ENCODE assay signal across 16 mouse cellular contexts in genomic region chr9:72592016-72592415, GRCm38 (mm10).
"Had no signal": no experiment of that assay in that cellular context is flagged by ENCODE, and none has a peak within 500 bp of the region (broad histone marks: within the 10 kb centered on the region; RNA-seq: fewer than 3 reads in every experiment).

No protein-coding gene starts in this region.

- DNase-seq: kidney, adult 9 months; kidney, postnatal 36 days; liver; liver, embryonic 13.5 days; liver, postnatal 0 days; lung, postnatal 36 days; right cerebral cortex, postnatal 14 days; thymus, postnatal 4 days had no signal

- H3K4me2 ChIP-seq: limb, embryonic 12.5 days; liver, embryonic 13.5 days; lung, embryonic 15.5 days; midbrain, embryonic 11.5 days; midbrain, embryonic 15.5 days; neural tube, embryonic 12.5 days had no signal

- H3K4me3 ChIP-seq: limb, embryonic 12.5 days; liver, embryonic 13.5 days; lung, embryonic 15.5 days; megakaryocyte, embryonic 14.5 days; midbrain, embryonic 15.5 days; neural tube, embryonic 12.5 days had no signal

- H3K9ac ChIP-seq: limb, embryonic 12.5 days; liver, embryonic 13.5 days; liver, postnatal 0 days; lung, embryonic 15.5 days; midbrain, embryonic 15.5 days; neural tube, embryonic 12.5 days had no signal

- ATAC-seq: intestine, postnatal 0 days; liver, postnatal 0 days; midbrain, embryonic 15.5 days had no signal

- H3K4me1 ChIP-seq: limb, embryonic 12.5 days; liver, embryonic 13.5 days; lung, embryonic 15.5 days; megakaryocyte, embryonic 14.5 days; midbrain, embryonic 15.5 days; neural tube, embryonic 12.5 days had no signal

- H3K9me3 ChIP-seq: limb, embryonic 12.5 days; liver, embryonic 13.5 days; lung, embryonic 15.5 days; megakaryocyte, embryonic 14.5 days; midbrain, embryonic 15.5 days; neural tube, embryonic 12.5 days had no signal

- H3K27ac ChIP-seq: kidney, postnatal 0 days; limb, embryonic 12.5 days; liver, embryonic 13.5 days; lung, embryonic 15.5 days; midbrain, embryonic 15.5 days; neural tube, embryonic 12.5 days had no signal

- H3K27me3 ChIP-seq: limb, embryonic 12.5 days; liver, embryonic 13.5 days; lung, embryonic 15.5 days; megakaryocyte, embryonic 14.5 days; midbrain, embryonic 15.5 days; neural tube, embryonic 12.5 days had no signal

- H3K36me3 ChIP-seq: liver, embryonic 13.5 days; lung, embryonic 15.5 days; midbrain, embryonic 15.5 days; neural tube, embryonic 12.5 days had no signal
